Mouse (Mus musculus) embryo, embryonic 11.5 days (tissue): Measurements from ENCODE around the gene Psma7.

Experiments
- DNase-seq: peaks from one replicate; pipeline ENCODE4 v3.0.0-alpha.2; 2012; ENCODE audit warnings: low read depth, low spot score

Psma7 gene

GRCm38 (mm10) chr2:180042256-180042857, at the start of gene Psma7, which contains the start of gene Ss18l1:
TSS of gene Psma7 (minus strand) at chr2:180042433.
TSS of gene Ss18l1 (plus strand) at chr2:180042509.
- DNase-seq, result peak; percentile 83

DNA sequence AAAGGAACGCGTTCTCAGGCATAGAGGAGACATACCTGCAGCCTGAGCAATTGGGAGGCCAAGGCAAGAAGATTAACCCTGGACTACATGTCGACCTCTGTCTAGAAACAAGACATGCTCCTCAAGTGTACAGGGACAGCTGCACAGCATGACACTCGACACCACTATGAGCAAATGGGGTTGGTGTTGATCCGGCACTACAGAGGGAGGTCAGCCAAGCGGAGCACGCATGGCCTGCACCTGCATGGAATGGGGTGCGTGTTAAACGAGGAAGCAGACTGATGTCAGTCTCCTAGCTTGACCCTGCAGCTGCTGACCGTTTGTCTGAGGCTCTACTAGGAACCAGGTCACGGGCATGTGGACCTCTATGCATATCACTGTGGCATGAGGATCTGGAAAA, 48.1 kb upstream of the Psma7 start:
- no peak for DNase-seq

GRCm38 (mm10) chr2:180087472-180087871, 45.2 kb upstream of the Psma7 start:
- DNase-seq, result no peak

DNA sequence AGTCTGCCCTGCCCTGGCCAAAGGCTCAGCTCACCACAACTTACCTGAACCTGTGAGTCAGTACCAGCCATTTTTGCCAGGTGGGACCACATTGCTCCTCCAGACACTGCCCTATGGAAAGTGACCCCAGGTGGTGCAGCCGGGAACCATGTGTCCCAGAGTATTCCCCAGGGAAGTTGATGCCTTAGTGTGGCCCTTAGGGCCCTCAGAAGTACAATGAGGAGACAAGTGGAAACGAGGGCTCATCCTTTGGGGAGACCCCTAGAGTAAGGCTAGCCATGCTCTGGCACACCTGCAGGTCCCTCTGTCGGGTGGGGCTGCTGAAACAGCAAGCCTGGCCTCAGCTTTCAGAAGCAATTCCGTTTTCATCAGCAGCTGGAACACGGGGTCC, 44.4 kb upstream of the Psma7 start:
- DNase-seq, result no peak

- DNase-seq, result no peak
These were observed 43.8 kb upstream of the Psma7 start for GRCm38 (mm10) chr2:180085926-180086636.

DNA sequence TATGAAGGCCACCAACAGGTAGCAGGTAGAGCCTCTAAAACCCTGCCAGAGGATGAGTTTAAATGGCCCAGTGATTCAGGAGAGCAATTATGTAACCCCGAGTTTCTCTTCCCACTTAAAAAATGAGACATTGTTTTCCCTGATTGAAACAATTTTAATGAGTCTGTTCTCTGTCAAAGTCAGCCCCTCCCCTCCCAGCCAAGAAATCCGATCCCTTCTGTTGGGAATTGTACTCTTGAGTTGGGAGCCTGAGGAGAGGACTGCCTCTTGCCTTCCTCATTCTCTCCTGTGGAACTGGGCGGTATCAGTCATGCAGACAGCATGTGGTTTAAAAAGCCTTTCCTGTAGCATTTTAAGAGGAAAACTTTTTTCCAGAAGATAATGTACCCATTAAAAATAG, 42.3 kb upstream of the Psma7 start:
- no peak for DNase-seq

DNA sequence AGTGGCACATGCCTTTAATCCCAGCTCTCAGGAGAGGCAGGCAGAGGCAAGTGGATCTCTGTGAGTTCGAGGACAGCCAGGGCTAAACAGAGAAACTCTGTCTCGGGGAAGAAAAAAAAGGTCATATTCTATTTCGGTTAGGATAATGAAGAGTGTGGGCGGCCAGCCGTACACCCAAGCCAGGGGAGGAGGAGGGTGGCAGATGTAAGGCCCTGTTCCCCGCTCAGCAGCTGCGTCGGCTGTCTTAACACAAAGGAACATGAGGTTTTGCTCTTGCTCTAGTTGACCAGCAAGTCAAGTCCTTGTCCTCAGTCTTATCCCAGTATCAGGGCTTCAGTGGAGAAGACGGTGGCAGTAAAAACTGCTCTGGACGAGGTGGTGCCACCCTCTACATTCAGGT, 40.8 kb upstream of the Psma7 start:
- no peak for DNase-seq

DNA sequence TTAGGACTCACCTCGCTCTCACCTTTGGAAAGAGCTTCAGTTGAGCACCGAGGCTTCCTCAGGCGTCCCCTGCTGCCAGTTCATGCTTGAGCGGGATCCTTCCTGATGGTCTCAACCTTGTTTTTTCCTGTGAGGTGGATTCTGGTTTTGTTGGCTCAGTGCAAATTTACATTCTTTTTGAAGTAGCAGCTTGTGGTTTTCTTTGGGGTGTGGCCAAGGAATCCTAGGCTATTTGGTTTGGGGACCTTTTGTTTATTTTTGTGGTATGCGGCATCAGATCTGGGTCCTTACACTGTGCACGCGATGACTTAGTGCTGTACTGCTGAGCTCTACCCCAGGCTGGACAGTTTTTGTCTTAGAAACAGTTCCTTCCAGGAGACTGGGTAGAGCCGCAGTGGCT, 38.4 kb upstream of the Psma7 start:
- DNase-seq, result no peak

- no peak for DNase-seq
These were observed 35.4 kb upstream of the Psma7 start for GRCm38 (mm10) chr2:180077622-180078021.

DNA sequence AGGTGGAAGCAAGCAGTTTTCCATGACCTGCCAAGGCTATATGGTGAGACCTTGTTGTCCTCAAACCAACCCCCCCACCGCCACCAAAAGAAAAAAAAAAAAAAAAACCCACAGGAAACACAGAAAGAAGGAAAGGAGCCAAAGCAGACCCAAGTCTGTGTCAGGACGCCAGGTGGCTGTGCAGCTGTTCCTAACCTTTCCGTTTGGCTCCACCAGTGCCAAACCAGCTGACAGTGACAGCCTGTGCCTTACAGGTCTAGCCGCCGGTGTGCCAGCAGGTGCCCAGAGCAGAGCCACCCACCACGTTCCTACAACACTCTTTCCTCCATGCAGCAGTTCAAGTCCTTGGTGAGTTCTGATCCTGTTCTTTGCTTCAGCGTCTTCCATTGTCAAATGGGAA, 30.7 kb upstream of the Psma7 start:
- DNase-seq, result no peak

- no peak for DNase-seq
These were observed 29.4 kb upstream of the Psma7 start for GRCm38 (mm10) chr2:180071671-180072070.

DNA sequence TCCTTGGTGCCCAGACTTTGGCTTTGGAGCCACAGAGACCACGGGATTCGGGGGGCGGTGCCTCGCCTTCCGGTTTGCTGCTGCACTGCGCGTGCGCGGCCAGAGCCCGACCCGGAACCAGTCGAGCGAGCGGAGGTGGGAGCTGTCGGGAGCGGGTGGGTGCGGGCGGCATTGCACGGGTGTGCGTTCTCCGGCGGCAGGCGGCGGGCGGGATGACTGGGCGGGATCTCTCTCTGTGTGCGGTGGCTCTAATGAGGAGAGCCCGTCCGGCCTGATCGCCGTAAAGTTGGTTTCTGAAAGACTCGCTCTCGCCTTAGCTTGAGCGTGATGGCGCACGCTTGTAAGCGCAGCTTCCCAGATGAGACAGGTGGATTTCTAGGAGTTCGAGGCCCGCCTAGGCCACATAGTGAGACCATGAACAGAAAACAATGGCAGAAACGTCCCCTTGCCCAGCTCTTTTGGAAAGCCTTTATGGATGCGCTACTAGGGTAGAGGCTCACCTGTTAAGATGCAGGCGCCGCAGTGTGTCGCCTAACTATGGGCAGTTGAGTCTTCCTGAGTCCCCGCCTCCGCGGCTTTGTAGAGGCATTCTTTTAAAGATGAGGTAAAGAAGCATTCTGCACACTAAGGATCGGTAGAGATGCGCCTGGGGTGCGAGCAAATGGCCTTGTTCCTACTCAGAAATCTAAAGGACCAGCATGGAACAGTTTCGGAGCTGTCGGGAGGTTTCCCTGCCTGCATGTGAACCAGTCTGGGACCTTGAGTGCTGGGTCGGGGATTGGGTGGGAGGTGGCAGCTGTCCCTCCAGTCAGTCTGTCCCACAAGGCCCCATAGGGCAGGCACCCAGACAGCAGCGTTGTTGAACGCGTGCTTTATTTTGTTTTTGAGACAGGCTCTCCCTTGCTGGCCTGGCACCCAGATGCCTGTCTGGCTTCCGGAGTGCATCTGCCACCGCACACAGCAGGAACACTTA, 28.5 kb upstream of the Psma7 start, which contains the start of gene Mtg2:
Mtg2 (plus strand) TSS at position 108 of the 973 bp plus-strand sequence.
- peak; percentile 88 for DNase-seq

DNA sequence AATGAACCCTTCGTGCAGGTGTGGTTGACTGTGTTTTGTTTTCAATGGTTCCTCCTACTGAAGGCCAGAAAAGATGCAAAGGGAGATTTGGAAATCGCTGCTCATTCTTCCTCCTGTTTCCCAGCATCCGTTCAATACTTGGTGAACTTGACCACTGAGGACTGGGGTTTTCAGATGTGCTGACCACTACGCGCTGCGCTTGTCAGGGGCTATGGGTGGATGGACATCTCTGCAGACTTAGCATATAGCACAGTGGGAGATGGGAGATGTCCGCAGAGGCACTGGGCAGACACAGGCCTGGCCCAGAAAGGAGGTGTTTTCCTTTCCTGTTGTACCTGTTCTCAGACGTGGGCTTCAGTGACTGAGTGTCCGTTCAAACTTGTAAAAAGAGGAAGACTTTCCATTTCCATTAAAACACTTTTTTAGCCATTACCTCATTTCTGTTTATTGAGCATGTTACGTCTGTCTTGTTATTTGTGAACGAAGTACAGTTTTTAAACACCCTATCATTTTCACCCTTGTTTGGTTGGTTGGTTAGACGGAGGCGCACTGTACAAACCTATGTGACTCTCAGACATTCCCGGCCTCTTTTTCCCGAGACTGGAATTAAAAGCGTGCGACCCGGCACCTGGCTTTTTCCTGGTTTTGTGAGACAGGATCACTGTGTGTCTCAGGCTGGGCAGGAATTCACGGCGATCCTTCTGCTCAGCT, 27.7 kb upstream of the Psma7 start:
- DNase-seq, result no peak

DNA sequence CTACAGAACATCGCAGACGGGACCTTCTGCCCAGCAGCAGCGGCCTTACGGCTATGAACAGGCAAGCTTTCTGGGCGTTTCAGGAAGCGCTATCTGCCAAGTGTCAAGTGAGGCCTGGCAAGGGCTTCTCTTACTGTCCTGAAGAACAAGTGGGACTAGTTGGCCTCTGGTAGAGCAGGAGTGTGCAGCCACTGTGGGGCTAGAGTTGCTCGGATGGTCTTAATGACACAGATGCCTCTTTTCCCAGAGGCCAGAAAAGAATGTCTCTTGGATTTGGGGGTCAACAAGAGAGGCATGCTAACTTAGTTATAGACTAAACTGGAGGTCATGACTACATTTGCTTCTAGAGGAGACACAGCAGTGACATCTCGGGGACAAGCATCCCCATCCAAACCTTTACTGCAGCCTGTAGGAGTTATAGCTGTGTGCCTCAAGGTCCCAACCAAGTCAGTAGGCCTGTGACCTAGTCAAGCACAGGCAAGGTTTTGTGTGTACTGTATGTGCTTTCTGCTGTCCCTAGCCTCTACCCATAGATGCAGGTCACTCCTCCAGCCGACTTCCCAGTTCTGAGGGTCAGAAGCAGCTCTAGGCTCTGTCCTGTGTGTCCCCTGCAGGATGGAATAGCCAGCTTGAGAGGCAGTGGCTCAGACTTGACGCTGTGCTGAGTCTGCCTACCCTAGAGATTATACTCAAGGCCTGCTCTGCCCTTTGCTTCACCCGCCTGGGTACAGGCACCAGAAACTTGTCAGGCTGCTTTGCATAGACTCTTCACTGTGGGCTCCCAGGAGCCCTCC, 21.3 kb upstream of the Psma7 start:
- DNase-seq, result no peak

- DNase-seq, result no peak
These were observed 10.8 kb upstream of the Psma7 start for GRCm38 (mm10) chr2:180053001-180053400.

GRCm38 (mm10) chr2:180051986-180052733, 9.9 kb upstream of the Psma7 start:
- DNase-seq, result no peak

DNA sequence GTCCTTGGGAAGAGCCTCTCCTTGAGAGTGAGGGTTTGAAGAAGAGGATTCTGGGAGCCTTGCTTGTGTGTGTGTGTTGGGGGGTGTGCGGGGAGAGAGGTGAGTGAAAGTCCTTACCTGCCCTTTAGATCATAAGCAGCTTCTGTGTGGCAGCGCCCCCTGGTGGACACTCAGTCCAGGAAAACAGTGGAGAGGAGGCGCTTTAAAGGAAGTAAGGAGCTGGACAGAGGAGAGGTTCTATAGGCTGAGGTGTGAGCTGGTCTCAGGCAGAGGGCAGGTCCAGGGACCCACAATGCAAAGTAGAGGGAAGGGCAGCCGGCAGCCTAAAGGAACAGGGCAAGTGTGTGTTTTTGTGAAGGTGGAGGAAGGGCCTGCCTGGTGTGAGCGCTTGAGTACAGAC, 8.8 kb upstream of the Psma7 start:
- DNase-seq, result peak; percentile 59

DNA sequence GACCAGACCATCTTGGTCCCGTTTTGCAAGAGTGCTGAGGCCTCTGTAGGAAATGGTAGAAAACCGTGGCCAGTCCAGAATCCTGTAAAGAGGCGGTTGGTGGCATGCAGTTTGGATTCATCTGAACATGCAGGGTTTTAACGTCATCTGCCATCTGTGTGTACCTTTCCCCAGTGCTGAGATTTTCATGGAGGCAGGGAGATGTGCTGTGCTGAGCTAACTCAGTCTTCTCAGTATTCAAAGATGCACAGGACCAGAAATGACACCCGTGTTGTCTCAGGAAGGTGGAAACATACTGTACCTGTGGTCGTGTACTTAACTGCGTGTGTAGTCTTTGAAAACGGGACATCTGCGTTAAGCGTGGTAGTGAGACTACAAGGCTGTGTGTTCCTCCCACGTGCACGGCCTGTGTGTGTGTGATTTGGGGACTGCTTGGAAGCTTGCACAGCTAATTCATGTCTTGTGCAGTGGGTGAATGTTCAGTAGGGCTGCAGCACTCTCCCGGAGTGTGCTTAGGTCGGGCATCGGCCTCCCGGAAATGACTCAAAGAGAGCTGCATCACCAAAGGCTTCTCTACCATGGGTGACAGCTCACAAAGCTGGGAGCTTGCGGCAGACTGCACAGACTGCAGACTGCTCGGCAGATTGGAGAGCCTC, 5.9 kb upstream of the Psma7 start:
- no peak for DNase-seq

DNA sequence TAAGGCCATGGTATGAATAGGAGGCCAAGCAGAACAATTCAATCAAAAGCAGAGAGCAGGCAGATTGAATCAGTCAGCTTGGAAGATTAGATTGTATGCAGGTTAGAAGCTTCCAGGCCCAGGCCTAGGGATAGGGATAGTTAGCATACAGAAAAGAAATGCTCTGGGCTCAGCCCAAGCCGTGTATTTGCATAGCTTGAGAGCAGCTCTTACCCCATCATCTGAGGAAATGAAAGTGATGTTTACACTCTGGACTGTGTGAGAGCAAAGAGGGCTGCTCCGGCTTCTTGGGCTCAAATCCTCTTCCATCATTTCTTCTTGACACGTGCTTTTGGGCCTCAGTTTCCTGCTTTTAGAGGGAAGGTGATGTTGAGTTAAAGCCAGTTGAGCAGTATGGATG, 5.3 kb upstream of the Psma7 start:
- no peak for DNase-seq

DNA sequence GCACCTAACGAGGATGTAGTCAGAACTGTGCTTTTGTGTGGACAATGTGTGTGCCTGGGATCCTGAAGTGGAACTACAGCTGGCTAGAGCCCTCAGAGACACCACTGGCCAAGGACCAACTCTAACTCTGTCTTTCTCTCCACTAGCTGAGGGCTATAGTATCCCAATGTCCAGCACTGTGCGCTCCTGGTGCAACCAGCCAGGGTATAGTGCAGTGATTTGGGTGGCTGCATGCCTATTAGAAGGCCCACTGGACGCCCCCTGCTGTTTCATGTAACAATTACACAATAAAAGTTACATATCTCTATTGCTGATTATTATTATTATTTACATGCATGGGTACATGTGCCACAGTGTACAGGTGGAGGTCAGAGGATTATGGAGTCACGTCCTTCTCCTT, 3.0 kb upstream of the Psma7 start:
- DNase-seq, result no peak
